Mouse (Mus musculus): ENCODE measurements at regions not wholly inside any gene's neighbourhood (a gene's known extent, or its start where the extent isn't known, plus 50 kb on each side); places are given as distances from the start of the nearest gene placed in this dataset.

DNA sequence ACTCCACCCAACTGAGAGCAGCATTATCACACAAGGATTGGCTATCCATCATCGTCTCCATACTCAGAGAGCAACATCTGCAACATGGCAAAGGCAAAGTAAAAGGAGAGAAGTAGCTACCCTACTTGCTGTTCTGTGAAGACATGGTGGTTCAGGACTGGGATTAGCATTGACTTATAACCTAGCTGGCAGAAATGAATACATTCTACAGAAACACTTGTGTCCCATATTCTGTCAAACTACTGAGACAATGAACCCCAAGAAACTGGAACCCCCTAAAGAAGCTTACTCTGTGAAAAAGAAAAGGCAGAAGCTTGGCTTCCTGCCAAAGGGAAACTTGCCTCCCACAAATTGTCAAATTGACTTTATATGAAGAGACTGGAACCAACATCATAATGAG lies 446.1 kb upstream of the Castor2 start:
- ATAC-seq (ENCODE audit: low FRiP score), result no peak
- H3K27ac ChIP-seq, result no peak overlapping the region
- H3K9ac ChIP-seq, result no peak overlapping the region
- H3K36me3 ChIP-seq, result no peaks in the 10 kb centered on the region
- no peak overlapping the region for H3K4me3 ChIP-seq
- 90% methylated on average over 1 of the region's 1 CpGs for WGBS
- H3K4me2 ChIP-seq, result no peak overlapping the region
- no peaks in the 10 kb centered on the region for H3K4me1 ChIP-seq (replicated peaks)
- 0 out of 2 replicates have a peak, but pooled peaks cover 4% of the 10 kb centered on the region for H3K9me3 ChIP-seq
- H3K27me3 ChIP-seq, result no peaks in the 10 kb centered on the region

DNA sequence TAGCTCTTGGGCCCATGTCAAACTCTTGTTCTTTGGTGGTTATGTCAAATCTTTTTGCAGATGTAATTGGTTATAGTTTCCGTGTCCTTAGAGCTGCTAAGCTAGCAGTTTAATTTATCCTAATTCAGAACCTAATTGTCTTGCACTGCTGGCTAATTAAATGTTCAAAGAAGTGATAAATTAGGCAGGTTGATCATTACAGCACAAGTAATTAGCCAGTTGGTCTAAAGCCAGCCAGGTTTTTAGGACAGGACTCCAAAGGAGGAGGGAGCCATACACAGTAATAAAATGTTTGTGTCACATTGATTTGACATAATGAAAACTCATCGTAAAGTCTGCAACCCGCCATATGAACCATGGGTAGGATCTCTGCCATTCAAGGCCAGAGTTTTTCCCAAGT lies 449.3 kb upstream of the Castor2 start:
- Histone ChIP-seq H3K4me3 (no peak overlapping the region), H3K27ac (no peak overlapping the region), H3K4me2 (no peak overlapping the region), H3K9ac (no peak overlapping the region), H3K36me3 (no peaks in the 10 kb centered on the region), H3K27me3 (no peaks in the 10 kb centered on the region), H3K9me3 (0 out of 2 replicates have a peak, but pooled peaks cover 4% of the 10 kb centered on the region), H3K4me1 (replicated peaks) (no peaks in the 10 kb centered on the region)
- ATAC-seq (ENCODE audit: low FRiP score), result no peak
- WGBS, result 60% methylated on average over 3 of the region's 3 CpGs

DNA sequence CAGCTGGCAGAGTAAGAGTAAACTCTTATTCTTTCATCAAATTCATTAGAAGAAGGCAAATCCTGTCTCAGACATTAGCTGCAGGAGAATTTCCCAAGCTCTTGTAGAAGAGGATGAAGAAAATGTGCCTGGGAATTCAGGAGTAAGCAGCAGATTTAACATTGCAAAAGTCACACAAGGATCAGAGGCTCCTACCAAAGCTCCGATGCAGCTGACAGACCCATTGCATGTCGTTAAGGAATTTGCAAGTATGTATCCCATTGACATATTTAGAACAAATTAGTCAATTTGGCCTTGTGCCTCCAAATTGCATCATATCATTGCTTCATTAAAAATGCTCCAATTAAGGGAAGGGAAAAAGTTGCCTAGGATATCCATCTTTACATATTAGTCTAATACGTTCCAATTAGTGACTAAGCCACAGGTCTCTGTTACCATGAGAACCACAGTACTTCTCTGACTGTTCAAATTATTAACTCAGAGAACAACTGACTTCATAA lies 453.8 kb upstream of the Castor2 start:
- no peak overlapping the region for H3K4me3 ChIP-seq
- no peak overlapping the region for H3K4me2 ChIP-seq
- no peak overlapping the region for H3K27ac ChIP-seq
- no peaks in the 10 kb centered on the region for H3K36me3 ChIP-seq
- ATAC-seq (ENCODE audit: low FRiP score), result no peak
- 82% methylated on average over 3 of the region's 3 CpGs for WGBS
- peaks cover 6% of the 10 kb centered on the region for H3K4me1 ChIP-seq (replicated peaks)
- no peak overlapping the region for H3K9ac ChIP-seq
- H3K27me3 ChIP-seq, result no peaks in the 10 kb centered on the region
- 0 out of 2 replicates have a peak, but pooled peaks cover 4% of the 10 kb centered on the region for H3K9me3 ChIP-seq

DNA sequence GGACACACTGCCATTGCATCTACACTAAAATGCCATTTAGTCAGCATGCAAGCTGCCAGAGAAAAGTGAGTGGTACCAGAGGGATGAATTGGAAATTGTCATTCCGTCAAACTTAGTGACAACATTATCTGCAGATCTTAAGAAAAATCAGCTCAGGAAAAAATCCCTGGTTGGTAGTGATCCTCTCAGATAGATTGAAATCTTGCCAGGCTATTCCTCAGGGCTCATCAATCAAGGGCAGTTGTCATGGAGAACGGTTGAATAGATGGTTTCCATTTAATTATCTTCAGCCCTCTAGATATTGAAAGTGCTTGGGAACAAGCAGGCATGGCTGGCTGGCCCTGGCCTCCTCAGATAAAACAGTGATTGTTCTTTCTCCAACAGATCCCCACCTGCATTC lies 456.2 kb upstream of the Castor2 start:
- H3K27me3 ChIP-seq, result no peaks in the 10 kb centered on the region
- no peak for ATAC-seq (ENCODE audit: low FRiP score)
- 32% methylated on average over 2 of the region's 2 CpGs for WGBS

DNA sequence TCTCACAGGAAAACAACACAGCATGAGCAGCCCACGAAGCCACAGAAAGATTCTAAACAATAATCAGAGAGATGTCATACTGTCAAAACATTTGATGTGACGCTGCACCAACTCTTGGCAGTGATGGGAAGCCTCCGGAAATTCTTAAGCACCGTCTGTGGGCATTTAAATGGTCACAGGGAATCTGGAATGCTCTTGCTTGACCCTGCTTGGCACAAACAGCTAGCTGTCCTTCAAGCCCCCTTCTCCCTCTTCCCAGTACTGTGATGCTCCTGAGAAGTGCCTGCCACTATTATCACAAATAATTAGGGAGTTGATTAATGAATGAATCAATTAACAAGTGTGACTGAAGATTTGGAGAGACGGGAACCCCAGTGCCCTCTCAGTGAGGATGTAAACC lies 465.0 kb upstream of the Castor2 start:
- no peaks in the 10 kb centered on the region for H3K9me3 ChIP-seq
- H3K27ac ChIP-seq, result no peak overlapping the region
- H3K27me3 ChIP-seq, result no peaks in the 10 kb centered on the region
- no peak overlapping the region for H3K4me3 ChIP-seq
- no peak overlapping the region for H3K9ac ChIP-seq
- H3K4me2 ChIP-seq, result no peak overlapping the region
- 46% methylated on average over 5 of the region's 5 CpGs for WGBS
- no peaks in the 10 kb centered on the region for H3K4me1 ChIP-seq (replicated peaks)
- no peak for ATAC-seq (ENCODE audit: low FRiP score)
- H3K36me3 ChIP-seq, result no peaks in the 10 kb centered on the region

More for the DNA sequence above, 456.2 kb upstream of the Castor2 start:
- H3K27ac ChIP-seq, result no peak overlapping the region
- H3K4me3 ChIP-seq, result no peak overlapping the region
- peaks cover 6% of the 10 kb centered on the region for H3K4me1 ChIP-seq (replicated peaks)
- no peaks in the 10 kb centered on the region for H3K9me3 ChIP-seq
- H3K4me2 ChIP-seq, result no peak overlapping the region
- H3K9ac ChIP-seq, result no peak overlapping the region
- no peaks in the 10 kb centered on the region for H3K36me3 ChIP-seq

DNA sequence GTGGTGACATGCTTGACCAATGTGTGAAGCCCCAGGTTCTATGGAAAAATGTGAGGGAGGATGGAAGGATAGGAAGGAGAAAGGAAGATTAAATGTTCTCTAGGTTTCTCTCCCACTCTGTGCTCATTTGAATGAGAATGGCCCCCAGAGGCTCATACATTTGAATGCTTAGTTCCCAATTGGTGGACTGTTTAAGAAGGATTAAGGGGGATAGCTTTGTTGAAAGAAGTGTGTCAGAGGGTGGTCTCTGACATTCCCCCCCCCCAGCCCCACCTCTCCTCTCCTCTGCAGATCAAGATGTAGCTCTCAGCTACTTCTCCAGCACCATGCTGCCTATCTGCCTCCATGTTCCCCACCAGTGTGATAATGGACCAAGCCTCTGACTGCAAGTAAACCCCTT lies 467.7 kb upstream of the Castor2 start:
- Histone ChIP-seq H3K4me1 (replicated peaks) (no peaks in the 10 kb centered on the region), H3K4me2 (no peak overlapping the region), H3K9ac (no peak overlapping the region), H3K4me3 (no peak overlapping the region), H3K36me3 (no peaks in the 10 kb centered on the region), H3K27me3 (no peaks in the 10 kb centered on the region), H3K9me3 (no peaks in the 10 kb centered on the region), H3K27ac (no peak overlapping the region)
- ATAC-seq (ENCODE audit: low FRiP score), result no peak

DNA sequence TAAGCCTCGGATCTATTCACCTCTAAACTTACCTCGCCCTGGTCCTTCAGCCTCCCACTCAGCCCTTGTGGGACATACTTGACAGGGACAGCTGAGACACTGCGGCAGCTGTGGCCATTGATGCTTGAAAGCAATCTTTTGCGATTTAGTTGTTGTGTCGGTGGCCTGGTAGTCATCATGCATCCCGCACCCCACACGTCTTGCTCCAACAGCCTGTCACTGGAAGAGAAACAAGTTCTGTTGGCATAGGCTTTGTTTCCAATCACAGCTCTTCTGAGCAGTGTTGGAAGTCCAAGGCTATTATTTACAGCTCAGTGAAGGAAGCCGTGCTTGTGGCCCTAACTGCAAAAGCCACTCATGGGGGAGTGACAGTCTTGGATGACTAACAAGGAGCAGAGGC lies 480.2 kb upstream of the Castor2 start:
- no peaks in the 10 kb centered on the region for H3K36me3 ChIP-seq
- 65% methylated on average over 8 of the region's 8 CpGs for WGBS

DNA sequence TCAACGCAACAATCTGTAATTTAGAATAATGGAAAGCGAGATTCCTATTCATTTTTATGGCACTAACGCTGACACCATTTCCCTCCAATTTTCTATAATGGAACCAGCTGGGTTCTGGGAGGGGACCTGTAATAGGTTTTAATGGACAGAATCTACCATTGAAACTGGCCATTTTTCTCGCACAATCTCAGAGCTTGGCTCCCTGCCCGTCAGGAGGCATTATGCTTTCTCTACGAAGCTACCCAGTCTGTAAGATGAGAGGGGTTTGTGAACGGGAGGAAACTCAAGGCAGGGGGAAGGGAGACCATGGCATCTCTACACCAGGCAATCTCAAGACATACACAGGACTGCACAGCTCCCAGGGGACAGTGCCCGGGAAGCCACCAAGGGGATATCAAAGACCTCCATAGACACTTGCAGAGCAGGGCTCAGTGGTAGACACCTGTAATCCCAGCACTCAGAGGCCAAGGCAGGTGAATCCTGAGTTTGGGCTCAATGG lies 498.2 kb upstream of the Castor2 start:
- Histone ChIP-seq H3K27ac (no peak overlapping the region), H3K36me3 (no peaks in the 10 kb centered on the region), H3K9ac (no peak overlapping the region), H3K9me3 (no peaks in the 10 kb centered on the region), H3K27me3 (no peaks in the 10 kb centered on the region), H3K4me1 (replicated peaks) (0 out of 2 replicates have a peak, but pooled peaks cover 5% of the 10 kb centered on the region), H3K4me2 (no peak overlapping the region), H3K4me3 (no peak overlapping the region)
- ATAC-seq (ENCODE audit: low FRiP score), result no peak
- 62% methylated on average over 8 of the region's 8 CpGs for WGBS

More for the DNA sequence above, 480.2 kb upstream of the Castor2 start:
- Histone ChIP-seq H3K4me2 (no peak overlapping the region), H3K4me3 (no peak overlapping the region), H3K4me1 (replicated peaks) (peaks cover 9% of the 10 kb centered on the region; the same call in 1 of the 2 replicates), H3K9me3 (no peaks in the 10 kb centered on the region), H3K27ac (no peak overlapping the region), H3K27me3 (no peaks in the 10 kb centered on the region), H3K9ac (no peak overlapping the region)
- no peak for ATAC-seq (ENCODE audit: low FRiP score)

DNA sequence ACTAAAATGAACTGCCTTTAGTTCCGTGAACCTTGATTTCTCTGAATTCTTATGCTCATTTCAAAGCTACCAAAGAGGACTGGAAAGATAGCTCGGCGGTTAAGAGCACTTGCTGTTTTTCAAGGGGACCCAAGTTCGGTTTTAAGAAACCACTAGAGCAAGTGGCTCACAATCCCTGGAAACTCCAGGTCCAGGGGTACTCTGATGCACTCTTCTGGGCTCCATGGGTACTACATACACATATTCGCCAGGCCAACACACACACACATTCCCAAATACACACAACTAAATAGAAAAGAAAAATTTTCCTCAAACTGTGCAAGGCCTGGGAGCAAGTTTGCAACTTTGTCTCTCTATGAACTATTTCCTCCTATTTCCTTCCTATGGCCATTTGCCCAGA lies 498.9 kb upstream of the Castor2 start:
- Histone ChIP-seq H3K4me1 (replicated peaks) (0 out of 2 replicates have a peak, but pooled peaks cover 5% of the 10 kb centered on the region), H3K36me3 (no peaks in the 10 kb centered on the region), H3K9me3 (no peaks in the 10 kb centered on the region), H3K4me2 (no peak overlapping the region), H3K27me3 (no peaks in the 10 kb centered on the region), H3K27ac (no peak overlapping the region), H3K9ac (no peak overlapping the region), H3K4me3 (no peak overlapping the region)
- no peak for ATAC-seq (ENCODE audit: low FRiP score)
- WGBS, result 65% methylated on average over 5 of the region's 5 CpGs

DNA sequence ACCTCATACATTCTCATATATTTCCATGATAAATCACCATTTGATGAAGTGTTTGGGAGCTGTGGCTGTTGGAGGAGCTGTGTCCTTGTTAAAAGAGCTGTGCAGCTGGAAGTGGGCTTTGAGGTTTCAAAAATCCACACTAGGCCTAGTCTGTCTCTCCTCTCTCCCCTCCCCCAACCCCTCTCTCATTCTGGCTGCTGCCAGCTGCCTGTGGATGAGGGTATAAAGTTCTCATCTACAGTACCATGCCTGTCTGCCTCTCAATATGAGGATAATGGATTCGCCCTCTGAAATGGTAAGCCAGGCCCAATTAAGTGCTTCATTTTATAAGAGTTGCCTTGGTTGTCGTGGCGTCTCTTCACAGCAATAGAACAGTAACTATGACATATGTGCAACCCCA lies 501.4 kb upstream of the Castor2 start:
- H3K4me2 ChIP-seq, result no peak overlapping the region
- 62% methylated on average over 3 of the region's 3 CpGs for WGBS
- H3K9me3 ChIP-seq, result no peaks in the 10 kb centered on the region
- no peak overlapping the region for H3K4me3 ChIP-seq
- H3K4me1 ChIP-seq (replicated peaks), result 0 out of 2 replicates have a peak, but pooled peaks cover 5% of the 10 kb centered on the region
- H3K27me3 ChIP-seq, result no peaks in the 10 kb centered on the region
- H3K36me3 ChIP-seq, result no peaks in the 10 kb centered on the region
- ATAC-seq (ENCODE audit: low FRiP score), result no peak
- H3K9ac ChIP-seq, result no peak overlapping the region
- no peak overlapping the region for H3K27ac ChIP-seq

DNA sequence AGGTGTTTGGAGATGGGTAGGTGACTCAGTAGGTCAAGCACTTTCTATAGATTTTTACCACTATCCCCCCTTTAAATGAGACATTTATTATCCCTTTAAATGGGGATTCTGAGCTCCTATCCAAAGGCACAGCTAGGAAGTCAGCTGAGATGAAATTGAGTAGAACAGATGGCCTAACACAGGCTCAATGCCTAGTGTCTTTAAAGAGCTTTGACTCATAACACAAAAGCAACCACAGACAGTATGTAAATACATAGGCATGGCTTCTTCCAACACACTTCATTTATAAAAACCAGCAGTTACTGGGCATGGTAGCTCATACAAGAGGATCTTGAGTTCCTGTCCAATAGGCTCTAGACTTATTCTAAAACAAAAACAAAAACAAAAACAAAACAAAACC lies 513.0 kb upstream of the Castor2 start:
- Histone ChIP-seq H3K9me3 (no peaks in the 10 kb centered on the region), H3K27me3 (no peaks in the 10 kb centered on the region), H3K27ac (no peak overlapping the region), H3K36me3 (no peaks in the 10 kb centered on the region), H3K9ac (no peak overlapping the region), H3K4me2 (no peak overlapping the region), H3K4me1 (replicated peaks) (no peaks in the 10 kb centered on the region; the same call in 1 of the 2 replicates), H3K4me3 (no peak overlapping the region)
- ATAC-seq (ENCODE audit: low FRiP score), result no peak

DNA sequence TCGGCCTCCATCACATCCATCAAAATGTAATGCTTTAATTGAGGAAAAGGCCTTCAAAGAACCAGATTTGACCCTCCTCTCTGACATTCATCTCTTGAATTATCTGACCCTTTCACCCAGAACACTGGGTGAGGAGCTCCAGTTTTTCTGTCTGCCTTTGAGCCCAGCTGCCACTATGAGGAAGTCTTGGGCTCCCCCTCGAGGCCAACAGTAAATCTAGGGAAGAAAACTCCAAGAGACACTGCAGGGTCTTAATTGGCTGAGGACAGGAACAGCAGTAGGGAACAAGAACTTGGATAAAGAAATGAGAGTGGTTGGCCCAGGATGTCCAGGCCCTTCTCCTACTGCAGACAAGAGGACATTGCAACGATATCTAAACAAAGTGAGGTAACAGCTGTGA lies 514.3 kb upstream of the Castor2 start:
- ATAC-seq (ENCODE audit: low FRiP score), result no peak
- Histone ChIP-seq H3K36me3 (no peaks in the 10 kb centered on the region), H3K4me3 (no peak overlapping the region), H3K27ac (no peak overlapping the region), H3K9ac (no peak overlapping the region), H3K9me3 (no peaks in the 10 kb centered on the region), H3K4me1 (replicated peaks) (peaks cover under 1% of the 10 kb centered on the region; the same call in 1 of the 2 replicates), H3K27me3 (no peaks in the 10 kb centered on the region), H3K4me2 (no peak overlapping the region)
- WGBS, result 35% methylated on average over 3 of the region's 3 CpGs

DNA sequence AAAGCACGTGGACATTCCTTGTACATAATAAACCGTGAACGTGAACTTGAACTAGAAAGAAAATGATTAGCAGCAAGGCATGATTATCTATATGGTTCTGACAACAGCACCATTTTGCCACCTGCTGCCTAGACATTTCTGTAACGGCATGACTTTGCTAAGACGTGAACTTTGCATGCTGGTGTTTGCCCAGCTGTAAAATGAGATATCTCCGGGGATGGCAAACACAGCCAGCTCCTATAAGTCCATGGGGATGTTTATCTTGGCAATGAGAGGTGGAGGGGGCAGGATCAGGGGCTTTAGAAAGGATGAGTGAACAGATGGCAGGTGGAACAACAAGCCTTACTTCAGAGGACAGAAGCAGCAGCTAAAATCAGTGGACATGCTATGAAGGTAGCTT lies 522.9 kb upstream of the Castor2 start:
- 0 out of 2 replicates have a peak, but pooled peaks cover 2% of the 10 kb centered on the region for H3K27me3 ChIP-seq
- no peaks in the 10 kb centered on the region for H3K9me3 ChIP-seq
- H3K36me3 ChIP-seq, result no peaks in the 10 kb centered on the region
- no peak overlapping the region for H3K4me2 ChIP-seq
- peaks cover 11% of the 10 kb centered on the region for H3K4me1 ChIP-seq (replicated peaks)
- H3K27ac ChIP-seq, result no peak overlapping the region
- no peak overlapping the region for H3K4me3 ChIP-seq
- no peak overlapping the region for H3K9ac ChIP-seq
- no peak for ATAC-seq (ENCODE audit: low FRiP score)
- WGBS, result 62% methylated on average over 6 of the region's 6 CpGs

Measured in hindbrain, embryonic 13.5 days (tissue).